Mouse (Mus musculus) stomach, postnatal 0 days (tissue): ENCODE measurements at regions not wholly inside any gene's neighbourhood (a gene's known extent, or its start where the extent isn't known, plus 50 kb on each side); places are given as distances from the start of the nearest gene placed in this dataset.

Experiments
- CTCF ChIP-seq: IDR thresholded peaks from 2 replicates; pipeline ENCODE4 v1.5.1; 2016; ENCODE audit warnings: antibody characterized with exemption, low read depth, mild to moderate bottlenecking, moderate library complexity
- EP300 ChIP-seq: optimal IDR thresholded peaks from 2 replicates; pipeline ENCODE3; 2016; ENCODE audit warnings: antibody characterized with exemption

DNA sequence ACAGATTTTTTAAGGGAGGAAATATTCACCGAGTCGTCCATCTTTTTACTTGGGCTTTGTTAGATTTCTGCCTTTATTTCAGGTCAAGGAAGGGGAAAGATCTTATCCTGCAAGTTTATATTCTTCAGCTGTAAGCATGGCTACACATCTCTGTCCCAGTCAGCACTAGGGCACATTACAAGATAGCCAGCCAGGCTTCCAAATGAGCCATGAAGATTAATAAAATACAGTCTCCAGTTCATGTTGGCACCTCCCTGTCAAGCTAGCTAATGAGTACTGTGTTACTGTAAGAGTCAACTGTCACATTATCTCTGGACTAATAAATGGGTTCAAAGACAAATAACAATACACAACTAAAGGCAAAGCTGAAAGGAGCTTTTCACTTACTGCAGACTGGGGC is 166.6 kb downstream of the Rpl36a-ps1 start:
- TF ChIP-seq CTCF (no peak), EP300 (no peak)
